Mouse (Mus musculus) G1E (cell line): ENCODE data around the gene Krtap4-2. TPM values are rescaled to one million over a fixed set of nuclear protein-coding genes. Genes with fewer than 3 reads are reported as not detected.

Experiments
- ATAC-seq: 2 replicates; pipeline ENCODE4 v1.8.0; 2016; ENCODE audit warnings: mild to moderate bottlenecking; ENCODE audit not compliant: insufficient number of reproducible peaks, poor library complexity, low FRiP score, severe bottlenecking; ENCODE audit errors: extremely low read depth
- DNase-seq: peaks from one replicate; pipeline ENCODE4 v3.0.0; 2012; ENCODE audit warnings: low spot score
- H3K27me3 ChIP-seq: 2 replicates; pipeline ENCODE4 v1.6.1; 2012; ENCODE audit warnings: mild to moderate bottlenecking, low read length, inconsistent platforms; ENCODE audit not compliant: insufficient read depth
- H3K36me3 ChIP-seq: replicated peaks from 2 replicates; pipeline ENCODE3; 2012; ENCODE audit warnings: mild to moderate bottlenecking, inconsistent platforms
- H3K4me1 ChIP-seq: 2 replicates; pipeline ENCODE4 v1.6.1; 2012; ENCODE audit warnings: low read depth, low read length, inconsistent platforms, mixed read lengths; ENCODE audit not compliant: insufficient read depth
- H3K4me3 ChIP-seq: 2 replicates; pipeline ENCODE4 v1.5.1; 2012; ENCODE audit warnings: low read depth, mild to moderate bottlenecking, inconsistent platforms, low read length, moderate library complexity, mixed read lengths
- H3K9me3 ChIP-seq: replicated peaks from 2 replicates; pipeline ENCODE4 v1.6.1; 2012; ENCODE audit warnings: inconsistent platforms
- CTCF ChIP-seq: IDR thresholded peaks from 2 replicates; pipeline ENCODE4 v1.5.1; 2012; ENCODE audit warnings: low read depth, low read length, inconsistent platforms, mixed read lengths
- GATA1 ChIP-seq: IDR thresholded peaks from 2 replicates; pipeline ENCODE4 v1.6.1; 2012; ENCODE audit warnings: borderline replicate concordance, low read length, inconsistent platforms, mixed read lengths
- GATA2 ChIP-seq: IDR thresholded peaks from 2 replicates; pipeline ENCODE4 v1.6.1; 2012; ENCODE audit warnings: low read depth, low read length, inconsistent platforms, borderline replicate concordance
- POLR2AphosphoS5 ChIP-seq: IDR thresholded peaks from 2 replicates; pipeline ENCODE4 v1.6.1; 2012; ENCODE audit warnings: low read depth, low read length, inconsistent platforms; ENCODE audit not compliant: insufficient replicate concordance
- TAL1 ChIP-seq: conservative IDR thresholded peaks from 2 replicates; pipeline ENCODE4 v1.6.1; 2012; ENCODE audit warnings: low read depth, low read length, inconsistent platforms, mixed read lengths
- polyA plus RNA-seq: library from polyadenylated mRNA; stranded (reverse); fragments of >175 nt; gene quantifications from 2 replicates; pipeline ENCODE4 v1.2.3, GENCODE M21; 2012
- total RNA-seq, 2 experiments: library from RNA; stranded (forward) in 1 of 2; stranded (reverse) in 1 of 2; fragments of 200-1000 nt in 1 of 2; fragments of >200 nt in 1 of 2; fragmentation: Nextera tagmentation in 1 of 2; gene quantifications; 2 replicates each; pipeline ENCODE4 v1.2.3; 2014 to 2017

Krtap4-2 gene
- total and polyA plus RNA-seq, 3 experiments: not detected

DNA sequence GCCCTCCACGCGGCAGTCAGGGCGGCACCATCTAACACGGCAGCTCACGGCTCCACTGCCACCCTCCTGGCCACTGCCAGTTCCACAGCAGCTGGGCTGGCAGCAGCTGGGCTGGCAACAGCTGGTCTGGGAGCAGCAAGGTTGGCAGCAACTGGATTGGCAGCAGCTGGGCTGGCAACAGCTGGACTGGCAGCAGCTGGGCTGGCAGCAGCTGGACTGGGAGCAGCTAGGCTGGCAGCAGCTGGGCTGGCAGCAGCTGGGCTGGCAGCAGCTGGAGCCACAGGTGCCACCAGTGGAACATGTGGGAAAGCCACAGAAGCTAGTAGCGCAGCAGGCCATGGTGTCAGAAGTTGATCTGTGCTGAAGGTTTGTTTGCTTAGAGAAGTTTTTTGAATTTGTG, 43.9 kb downstream of the Krtap4-2 start, which contains the start of gene Krtap1-3:
TSS of gene Krtap1-3 (minus strand) at position 359 of the 400 bp plus-strand sequence.
- ATAC-seq (no peak), DNase-seq (no peak)
- no peaks in the 10 kb centered on the region for H3K36me3 ChIP-seq
- H3K27me3 ChIP-seq: no peaks in the 10 kb centered on the region
- no peaks in the 10 kb centered on the region for H3K4me1 ChIP-seq
- TF ChIP-seq POLR2AphosphoS5 (no peak), GATA1 (no peak), TAL1 (no peak), CTCF (no peak), GATA2 (no peak)
- H3K4me3 ChIP-seq: no peak within 1 kb of the TSS
- peaks cover 11% of the 10 kb centered on the region for H3K9me3 ChIP-seq

DNA sequence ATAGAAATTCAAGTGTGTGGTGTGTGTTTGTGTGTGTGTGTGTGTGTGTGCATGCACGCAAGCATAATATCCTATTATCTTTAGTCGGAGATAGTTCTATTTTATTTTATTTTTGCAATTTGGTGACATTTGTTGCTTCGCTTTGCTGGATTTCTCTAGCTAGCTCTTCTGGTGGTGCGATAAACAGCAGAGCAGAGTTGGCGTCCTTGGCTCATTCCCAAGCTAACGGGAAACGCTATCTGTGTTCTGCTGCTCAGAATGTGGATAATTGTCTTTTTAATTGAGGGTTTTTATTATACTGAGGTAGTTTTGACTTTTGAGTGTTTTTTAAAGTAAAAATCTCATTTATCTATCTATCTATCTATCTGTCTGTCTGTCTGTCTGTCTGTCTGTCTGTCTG, 49.8 kb downstream of the Krtap4-2 start:
- ATAC-seq (no peak), DNase-seq (no peak)
- Histone ChIP-seq H3K36me3 (no peaks in the 10 kb centered on the region), H3K9me3 (peaks cover 11% of the 10 kb centered on the region), H3K4me3 (no peak overlapping the region), H3K4me1 (no peaks in the 10 kb centered on the region), H3K27me3 (no peaks in the 10 kb centered on the region)
- TF ChIP-seq GATA1 (no peak), TAL1 (no peak), GATA2 (no peak), POLR2AphosphoS5 (no peak), CTCF (no peak)

Other genes starting within 250 kb of the Krtap4-2 start
Only the 20 nearest of the 39 such genes appear.
- not detected in 2 replicates for gene Krt40, start 91.9 kb downstream of the Krtap4-2 start, total RNA-seq (2014; fragmentation: Nextera tagmentation)
- 0.16 TPM in 1 of 2 replicates, not detected in the other for gene Krt40, start 91.9 kb downstream of the Krtap4-2 start, total RNA-seq (2017)
- not detected in 2 replicates for gene Krt40, start 91.9 kb downstream of the Krtap4-2 start, polyA plus RNA-seq
- not detected in 2 replicates for gene Krtap3-3, start 84.2 kb downstream of the Krtap4-2 start, total RNA-seq (2014; fragmentation: Nextera tagmentation)
- not detected in 2 replicates for gene Krtap3-3, start 84.2 kb downstream of the Krtap4-2 start, total RNA-seq (2017)
- not detected in 2 replicates for gene Krtap3-3, start 84.2 kb downstream of the Krtap4-2 start, polyA plus RNA-seq
- not detected in 2 replicates for gene Krtap3-2, start 78.2 kb downstream of the Krtap4-2 start, total RNA-seq (2014; fragmentation: Nextera tagmentation)
- gene Krtap3-2, start 78.2 kb downstream of the Krtap4-2 start, total RNA-seq (2017): 0.16 and 0.23 TPM in 2 replicates
- gene Krtap3-2, start 78.2 kb downstream of the Krtap4-2 start, polyA plus RNA-seq: not detected in 2 replicates
- not detected in 2 replicates for gene Gm11939, start 75.6 kb downstream of the Krtap4-2 start, total RNA-seq (2014; fragmentation: Nextera tagmentation)
- gene Gm11939, start 75.6 kb downstream of the Krtap4-2 start, total RNA-seq (2017): not detected in 2 replicates
- gene Gm11939, start 75.6 kb downstream of the Krtap4-2 start, polyA plus RNA-seq: not detected in 2 replicates
- not detected in 2 replicates for gene Krtap3-1, start 68.5 kb downstream of the Krtap4-2 start, total RNA-seq (2014; fragmentation: Nextera tagmentation)
- gene Krtap3-1, start 68.5 kb downstream of the Krtap4-2 start, total RNA-seq (2017): not detected in 2 replicates
- gene Krtap3-1, start 68.5 kb downstream of the Krtap4-2 start, polyA plus RNA-seq: not detected in 2 replicates
- gene Krtap1-5, start 54.1 kb downstream of the Krtap4-2 start, total RNA-seq (2014; fragmentation: Nextera tagmentation): not detected in 2 replicates
- gene Krtap1-5, start 54.1 kb downstream of the Krtap4-2 start, total RNA-seq (2017): 0.11 and 0.12 TPM in 2 replicates
- not detected in 2 replicates for gene Krtap1-5, start 54.1 kb downstream of the Krtap4-2 start, polyA plus RNA-seq
- gene Krtap1-4, start 51.4 kb downstream of the Krtap4-2 start, total RNA-seq (2014; fragmentation: Nextera tagmentation): not detected in 2 replicates
- gene Krtap1-4, start 51.4 kb downstream of the Krtap4-2 start, total RNA-seq (2017): 0.41 TPM in 1 of 2 replicates, not detected in the other
- not detected in 2 replicates for gene Krtap1-4, start 51.4 kb downstream of the Krtap4-2 start, polyA plus RNA-seq
- gene Krtap1-3, start 43.7 kb downstream of the Krtap4-2 start, total RNA-seq (2014; fragmentation: Nextera tagmentation): not detected in 2 replicates
- not detected in 2 replicates for gene Krtap1-3, start 43.7 kb downstream of the Krtap4-2 start, total RNA-seq (2017)
- gene Krtap1-3, start 43.7 kb downstream of the Krtap4-2 start, polyA plus RNA-seq: not detected in 2 replicates
- gene Krtap9-3, start 37.0 kb downstream of the Krtap4-2 start, total RNA-seq (2014; fragmentation: Nextera tagmentation): not detected in 2 replicates
- 0.49 TPM in 1 of 2 replicates, not detected in the other for gene Krtap9-3, start 37.0 kb downstream of the Krtap4-2 start, total RNA-seq (2017)
- gene Krtap9-3, start 37.0 kb downstream of the Krtap4-2 start, polyA plus RNA-seq: not detected in 2 replicates
- gene Gm11938, start 31.8 kb downstream of the Krtap4-2 start, total RNA-seq (2014; fragmentation: Nextera tagmentation): not detected in 2 replicates
- not detected in 2 replicates for gene Gm11938, start 31.8 kb downstream of the Krtap4-2 start, total RNA-seq (2017)
- gene Gm11938, start 31.8 kb downstream of the Krtap4-2 start, polyA plus RNA-seq: not detected in 2 replicates
- not detected in 2 replicates for gene Gm11937, start 24.9 kb downstream of the Krtap4-2 start, total RNA-seq (2014; fragmentation: Nextera tagmentation)
- gene Gm11937, start 24.9 kb downstream of the Krtap4-2 start, total RNA-seq (2017): not detected in 2 replicates
- not detected in 2 replicates for gene Gm11937, start 24.9 kb downstream of the Krtap4-2 start, polyA plus RNA-seq
- gene Krtap2-4, start 20.2 kb downstream of the Krtap4-2 start, total RNA-seq (2014; fragmentation: Nextera tagmentation): not detected in 2 replicates
- not detected in 2 replicates for gene Krtap2-4, start 20.2 kb downstream of the Krtap4-2 start, total RNA-seq (2017)
- not detected in 2 replicates for gene Krtap2-4, start 20.2 kb downstream of the Krtap4-2 start, polyA plus RNA-seq
- gene Gm11562, start 14.6 kb downstream of the Krtap4-2 start, total RNA-seq (2014; fragmentation: Nextera tagmentation): not detected in 2 replicates
- gene Gm11562, start 14.6 kb downstream of the Krtap4-2 start, total RNA-seq (2017): not detected in 2 replicates
- gene Gm11562, start 14.6 kb downstream of the Krtap4-2 start, polyA plus RNA-seq: not detected in 2 replicates
- not detected in 2 replicates for gene Krtap4-1, start 6.8 kb downstream of the Krtap4-2 start, total RNA-seq (2014; fragmentation: Nextera tagmentation)
- not detected in 2 replicates for gene Krtap4-1, start 6.8 kb downstream of the Krtap4-2 start, total RNA-seq (2017)
- not detected in 2 replicates for gene Krtap4-1, start 6.8 kb downstream of the Krtap4-2 start, polyA plus RNA-seq
- gene Krtap4-7, start 9.0 kb upstream of the Krtap4-2 start, total RNA-seq (2014; fragmentation: Nextera tagmentation): not detected in 2 replicates
- gene Krtap4-7, start 9.0 kb upstream of the Krtap4-2 start, total RNA-seq (2017): 0.33 and 0.46 TPM in 2 replicates
- gene Krtap4-7, start 9.0 kb upstream of the Krtap4-2 start, polyA plus RNA-seq: not detected in 2 replicates
- gene Gm11555, start 15.2 kb upstream of the Krtap4-2 start, total RNA-seq (2014; fragmentation: Nextera tagmentation): not detected in 2 replicates
- gene Gm11555, start 15.2 kb upstream of the Krtap4-2 start, total RNA-seq (2017): not detected in 2 replicates
- gene Gm11555, start 15.2 kb upstream of the Krtap4-2 start, polyA plus RNA-seq: not detected in 2 replicates
- gene Gm11563, start 23.9 kb upstream of the Krtap4-2 start, total RNA-seq (2014; fragmentation: Nextera tagmentation): not detected in 2 replicates
- not detected in 2 replicates for gene Gm11563, start 23.9 kb upstream of the Krtap4-2 start, total RNA-seq (2017)
- not detected in 2 replicates for gene Gm11563, start 23.9 kb upstream of the Krtap4-2 start, polyA plus RNA-seq
- not detected in 2 replicates for gene Krtap4-6, start 30.9 kb upstream of the Krtap4-2 start, total RNA-seq (2014; fragmentation: Nextera tagmentation)
- 0.12 TPM in 1 of 2 replicates, not detected in the other for gene Krtap4-6, start 30.9 kb upstream of the Krtap4-2 start, total RNA-seq (2017)
- gene Krtap4-6, start 30.9 kb upstream of the Krtap4-2 start, polyA plus RNA-seq: not detected in 2 replicates
- not detected in 2 replicates for gene Gm14190, start 55.7 kb upstream of the Krtap4-2 start, total RNA-seq (2014; fragmentation: Nextera tagmentation)
- not detected in 2 replicates for gene Gm14190, start 55.7 kb upstream of the Krtap4-2 start, total RNA-seq (2017)
- not detected in 2 replicates for gene Gm14190, start 55.7 kb upstream of the Krtap4-2 start, polyA plus RNA-seq
- not detected in 2 replicates for gene Gm14180, start 99.2 kb upstream of the Krtap4-2 start, total RNA-seq (2014; fragmentation: Nextera tagmentation)
- gene Gm14180, start 99.2 kb upstream of the Krtap4-2 start, total RNA-seq (2017): not detected in 2 replicates
- gene Gm14180, start 99.2 kb upstream of the Krtap4-2 start, polyA plus RNA-seq: not detected in 2 replicates